Mouse (Mus musculus): ENCODE measurements around the gene Gpx1.

GRCm38 (mm10) chr9:108385006-108385405, 46.3 kb downstream of the Gpx1 start:
- no peak for TF ChIP-seq ZNF384 (IDR thresholded peaks at IDR 0.05; ENCODE audit: low read depth, low read length)
- no peak for TF ChIP-seq HCFC1 (IDR thresholded peaks at IDR 0.05; ENCODE audit: borderline replicate concordance, insufficient read depth, low read length)
- no peak for TF ChIP-seq ZC3H11A (IDR thresholded peaks at IDR 0.05; ENCODE audit: borderline replicate concordance, low read depth, low read length)
- no peak for TF ChIP-seq CHD2 (IDR thresholded peaks at IDR 0.05; ENCODE audit: low read depth, low read length)
- TF ChIP-seq MAFK (IDR thresholded peaks at IDR 0.05; ENCODE audit: insufficient read depth, low read depth, low read length), result no peak

Data from ES-E14 (cell line).